Mouse (Mus musculus): Measurements from ENCODE around the gene Cldn19. TPM values are rescaled to one million over a fixed set of nuclear protein-coding genes. Genes with fewer than 3 reads are reported as not detected.
A peak's percentile ranks its signal among the peaks of the same experiment; 100 is the strongest.

Gene Cldn19
- polyA plus RNA-seq, 1 experiment: 83.6 TPM

GRCm38 (mm10) chr4:119242571-119242970 is 12.6 kb upstream of the Cldn19 start:
- Histone ChIP-seq H3K36me3 (ENCODE audit: control insufficient read depth, insufficient read depth, low read length) (no peaks in the 10 kb centered on the region), H3K27ac (ENCODE audit: insufficient read depth, low read depth, low read length) (no peak overlapping the region), H3K4me3 (ENCODE audit: insufficient read depth, low read depth, low read length) (no peak overlapping the region), H3K4me1 (ENCODE audit: control insufficient read depth, insufficient read depth, low read length) (peaks cover 5% of the 10 kb centered on the region; the same call in 1 of the 2 replicates), H3K27me3 (replicated peaks; ENCODE audit: control insufficient read depth, insufficient read depth, low read length) (no peaks in the 10 kb centered on the region)
- no peak for TF ChIP-seq POLR2A (IDR thresholded peaks at IDR 0.05; ENCODE audit: low read depth, low read length)
- no peak for TF ChIP-seq CTCF (conservative IDR thresholded peaks at IDR 0.05; ENCODE audit: insufficient read depth, insufficient read length, low read depth, low read length)
- 70% methylated on average over 12 of the region's 12 CpGs for WGBS
- DNase-seq: peak; percentile 62

DNA sequence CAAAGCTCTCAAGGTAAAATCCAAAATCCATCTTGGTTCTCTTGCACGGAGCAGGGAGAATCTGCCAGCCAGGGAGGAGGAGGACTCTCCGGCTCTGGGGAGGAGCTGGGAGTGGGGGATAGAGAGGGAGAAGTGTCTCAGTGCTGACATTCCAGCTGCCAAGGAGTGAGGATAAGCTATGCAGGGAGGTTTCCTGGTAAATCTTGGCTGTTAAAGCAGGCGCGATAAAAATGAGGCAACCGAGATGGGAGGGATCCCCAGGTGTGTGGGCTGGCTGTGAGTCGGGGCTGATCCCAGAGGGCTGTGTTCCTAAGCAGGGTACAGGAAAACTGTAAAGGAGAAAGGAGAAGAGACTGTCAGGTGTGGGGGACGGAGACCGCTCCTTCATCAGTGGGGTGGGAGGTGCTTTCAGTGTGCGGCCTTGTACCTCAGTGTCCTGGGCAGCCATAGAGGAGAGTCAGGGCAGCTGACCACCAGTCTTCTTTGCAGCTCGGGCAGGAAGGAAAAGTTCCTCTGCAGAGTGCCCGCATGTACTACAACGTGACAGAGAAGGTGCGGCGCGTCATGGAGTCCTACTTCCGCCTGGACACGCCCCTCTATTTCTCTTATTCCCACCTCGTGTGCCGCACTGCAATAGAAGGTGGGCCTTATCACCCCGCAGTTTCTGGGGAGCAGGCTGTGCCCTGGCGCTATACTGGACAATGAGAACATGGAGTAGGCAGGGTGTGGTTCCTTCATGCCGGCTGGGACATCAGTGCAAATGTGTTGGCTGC is 10.6 kb upstream of the Cldn19 start:
- Histone ChIP-seq H3K4me1 (ENCODE audit: control insufficient read depth, insufficient read depth, low read length) (0 out of 2 replicates have a peak, but pooled peaks cover 3% of the 10 kb centered on the region), H3K4me3 (ENCODE audit: insufficient read depth, low read depth, low read length) (no peak overlapping the region), H3K36me3 (ENCODE audit: control insufficient read depth, insufficient read depth, low read length) (no peaks in the 10 kb centered on the region), H3K27me3 (replicated peaks; ENCODE audit: control insufficient read depth, insufficient read depth, low read length) (no peaks in the 10 kb centered on the region), H3K27ac (ENCODE audit: insufficient read depth, low read depth, low read length) (no peak overlapping the region)
- WGBS: 81% methylated on average over 22 of the region's 22 CpGs
- TF ChIP-seq POLR2A (IDR thresholded peaks at IDR 0.05; ENCODE audit: low read depth, low read length) (no peak), CTCF (conservative IDR thresholded peaks at IDR 0.05; ENCODE audit: insufficient read depth, insufficient read length, low read depth, low read length) (no peak)
- DNase-seq: no peak

DNA sequence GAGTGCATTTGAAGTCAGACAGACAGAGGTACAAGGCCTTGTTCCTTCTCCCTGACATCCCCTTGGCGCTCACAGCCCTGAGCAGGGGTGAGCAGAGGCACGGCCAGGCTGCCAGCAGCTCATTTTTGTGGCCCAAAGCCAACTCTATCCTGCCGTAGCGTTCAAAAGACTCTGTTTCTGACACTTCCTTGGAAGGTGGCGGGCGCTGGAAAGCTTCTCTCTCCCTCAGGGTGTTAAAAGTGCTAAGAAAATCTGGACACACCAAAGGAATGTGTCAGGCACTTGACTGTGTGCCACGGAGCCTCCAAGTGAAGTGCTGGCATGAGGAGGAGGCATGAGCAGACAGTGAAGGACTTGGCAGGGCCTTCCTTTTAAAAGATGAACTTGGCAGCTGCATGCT is 9.7 kb upstream of the Cldn19 start:
- WGBS: 38% methylated on average over 7 of the region's 7 CpGs
- peak; percentile 58 for DNase-seq
- 0 out of 2 replicates have a peak, but pooled peaks cover 3% of the 10 kb centered on the region for H3K4me1 ChIP-seq (ENCODE audit: control insufficient read depth, insufficient read depth, low read length)
- H3K36me3 ChIP-seq (ENCODE audit: control insufficient read depth, insufficient read depth, low read length): no peaks in the 10 kb centered on the region
- TF ChIP-seq CTCF (conservative IDR thresholded peaks at IDR 0.05; ENCODE audit: insufficient read depth, insufficient read length, low read depth, low read length) (no peak), POLR2A (IDR thresholded peaks at IDR 0.05; ENCODE audit: low read depth, low read length) (no peak)
- H3K4me3 ChIP-seq (ENCODE audit: insufficient read depth, low read depth, low read length): no peak overlapping the region
- H3K27ac ChIP-seq (ENCODE audit: insufficient read depth, low read depth, low read length): no peak overlapping the region
- no peaks in the 10 kb centered on the region for H3K27me3 ChIP-seq (replicated peaks; ENCODE audit: control insufficient read depth, insufficient read depth, low read length)

DNA sequence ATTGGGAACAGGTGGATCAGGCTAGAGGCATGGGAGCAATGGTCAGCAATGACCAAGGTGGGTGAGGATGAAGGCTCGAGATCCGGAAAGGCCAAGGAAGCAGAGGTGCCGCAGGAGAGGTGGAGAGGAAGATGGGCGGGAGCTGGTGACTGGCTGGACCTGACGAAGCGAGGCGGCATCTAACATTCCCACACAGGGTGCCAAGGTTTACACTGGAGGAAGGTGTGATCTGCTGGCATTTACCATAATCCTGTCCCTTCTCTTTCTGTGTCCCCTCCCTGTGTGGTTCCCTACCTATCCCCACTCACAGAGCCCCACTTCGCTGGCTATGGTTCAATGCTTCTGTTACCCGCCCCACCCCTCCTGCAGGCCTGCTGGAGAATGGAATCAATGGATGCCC is 9.3 kb upstream of the Cldn19 start:
- TF ChIP-seq CTCF (conservative IDR thresholded peaks at IDR 0.05; ENCODE audit: insufficient read depth, insufficient read length, low read depth, low read length) (no peak), POLR2A (IDR thresholded peaks at IDR 0.05; ENCODE audit: low read depth, low read length) (no peak)
- Histone ChIP-seq H3K27me3 (replicated peaks; ENCODE audit: control insufficient read depth, insufficient read depth, low read length) (no peaks in the 10 kb centered on the region), H3K36me3 (ENCODE audit: control insufficient read depth, insufficient read depth, low read length) (no peaks in the 10 kb centered on the region), H3K4me3 (ENCODE audit: insufficient read depth, low read depth, low read length) (no peak overlapping the region), H3K27ac (ENCODE audit: insufficient read depth, low read depth, low read length) (no peak overlapping the region), H3K4me1 (ENCODE audit: control insufficient read depth, insufficient read depth, low read length) (0 out of 2 replicates have a peak, but pooled peaks cover 3% of the 10 kb centered on the region)
- 63% methylated on average over 9 of the region's 9 CpGs for WGBS
- no peak for DNase-seq

- 0 out of 2 replicates have a peak, but pooled peaks cover 3% of the 10 kb centered on the region for H3K4me1 ChIP-seq (ENCODE audit: control insufficient read depth, insufficient read depth, low read length)
- no peaks in the 10 kb centered on the region for H3K27me3 ChIP-seq (replicated peaks; ENCODE audit: control insufficient read depth, insufficient read depth, low read length)
- H3K36me3 ChIP-seq (ENCODE audit: control insufficient read depth, insufficient read depth, low read length): no peaks in the 10 kb centered on the region
- no peak for TF ChIP-seq CTCF (conservative IDR thresholded peaks at IDR 0.05; ENCODE audit: insufficient read depth, insufficient read length, low read depth, low read length)
- no peak for TF ChIP-seq POLR2A (IDR thresholded peaks at IDR 0.05; ENCODE audit: low read depth, low read length)
- DNase-seq: no peak
- no peak overlapping the region for H3K4me3 ChIP-seq (ENCODE audit: insufficient read depth, low read depth, low read length)
- 78% methylated on average over 14 of the region's 14 CpGs for WGBS
- no peak overlapping the region for H3K27ac ChIP-seq (ENCODE audit: insufficient read depth, low read depth, low read length)
These were observed 8.5 kb upstream of the Cldn19 start for GRCm38 (mm10) chr4:119246688-119247225.

DNA sequence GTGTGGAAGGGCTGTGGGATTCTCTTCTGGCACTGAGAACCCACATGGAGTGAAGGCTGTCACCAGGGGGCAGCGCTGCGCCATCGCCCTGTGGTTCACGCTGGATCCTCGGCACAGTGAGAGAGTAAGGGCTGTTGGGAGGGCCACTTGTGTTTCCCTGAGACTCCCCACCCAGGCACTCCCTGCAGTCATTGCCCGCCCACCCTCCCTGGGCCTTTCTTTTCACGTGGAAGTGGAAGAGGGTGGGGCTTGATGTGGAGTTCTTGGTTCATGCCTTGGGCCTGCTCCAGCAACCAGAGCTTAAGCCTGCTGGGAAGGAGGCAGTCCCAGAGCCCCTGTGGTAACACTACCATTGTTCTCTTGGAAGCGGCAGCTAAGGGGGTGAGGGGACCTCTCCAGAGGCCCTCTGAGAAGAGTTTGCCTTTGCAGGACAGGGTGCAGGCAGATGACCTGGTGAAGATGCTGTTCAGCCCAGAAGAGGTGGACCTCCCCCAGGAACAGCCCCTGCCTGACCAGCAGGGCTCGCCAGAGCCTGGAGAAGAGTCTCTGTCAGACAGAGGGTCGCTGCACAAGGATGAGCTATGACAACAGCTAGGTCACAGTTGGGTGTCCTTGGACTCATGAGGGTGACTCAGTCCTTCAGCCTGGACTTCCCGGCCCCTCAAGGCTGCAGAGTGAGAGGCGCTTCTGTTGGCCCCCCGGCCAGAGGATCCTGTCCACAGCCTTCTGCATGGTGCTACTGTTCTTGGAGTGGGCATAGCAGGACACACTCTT is 7.6 kb upstream of the Cldn19 start:
- Histone ChIP-seq H3K4me1 (ENCODE audit: control insufficient read depth, insufficient read depth, low read length) (0 out of 2 replicates have a peak, but pooled peaks cover 3% of the 10 kb centered on the region), H3K27ac (ENCODE audit: insufficient read depth, low read depth, low read length) (0 out of 2 replicates have a peak overlapping the region, but pooled peaks have one; percentile 6), H3K4me3 (ENCODE audit: insufficient read depth, low read depth, low read length) (no peak overlapping the region), H3K27me3 (replicated peaks; ENCODE audit: control insufficient read depth, insufficient read depth, low read length) (no peaks in the 10 kb centered on the region), H3K36me3 (ENCODE audit: control insufficient read depth, insufficient read depth, low read length) (no peaks in the 10 kb centered on the region)
- WGBS: 40% methylated on average over 13 of the region's 13 CpGs
- TF ChIP-seq CTCF (conservative IDR thresholded peaks at IDR 0.05; ENCODE audit: insufficient read depth, insufficient read length, low read depth, low read length): peak; percentile 90
- no peak for TF ChIP-seq POLR2A (IDR thresholded peaks at IDR 0.05; ENCODE audit: low read depth, low read length)
- DNase-seq: peak; percentile 84

All from kidney, adult 2 months (tissue).